Mouse (Mus musculus): ENCODE data around the gene Slc9a6.

Gene Slc9a6

DNA sequence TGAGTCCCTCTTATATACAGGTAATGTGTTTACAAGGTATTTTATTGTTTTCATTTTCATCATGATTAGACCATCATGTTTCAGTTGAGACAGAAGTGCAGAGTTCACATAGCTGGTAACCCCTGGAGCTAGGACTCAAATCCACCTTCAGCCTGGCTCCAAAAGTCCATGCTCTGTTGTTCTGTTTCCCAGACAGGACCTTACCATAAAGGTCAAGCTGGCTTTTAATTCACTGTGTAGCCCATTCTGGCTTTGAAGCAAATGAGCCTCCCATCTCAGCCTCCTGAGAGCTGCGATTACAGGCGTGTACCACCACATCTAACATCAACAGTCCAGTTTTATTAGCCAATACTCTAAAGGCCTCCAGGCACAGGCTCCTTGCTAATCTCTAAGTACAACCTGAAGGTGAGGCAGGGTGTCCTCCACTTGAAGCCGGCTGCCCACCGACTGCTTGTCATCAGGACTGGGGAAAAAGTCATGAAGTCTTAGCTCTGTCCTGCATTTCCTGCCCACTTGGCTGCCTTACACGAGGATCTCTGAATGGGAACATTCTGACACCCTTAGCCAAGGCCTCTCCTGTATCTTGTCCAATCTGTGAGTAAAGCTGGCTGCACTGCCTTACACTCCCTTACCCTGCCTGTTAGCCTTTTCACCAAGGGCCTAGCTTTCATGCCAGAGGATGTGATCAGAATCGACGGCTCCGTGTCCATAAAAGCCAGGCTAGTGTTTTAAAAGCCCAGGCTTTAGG, 55.8 kb downstream of the Slc9a6 start:
- DNase-seq (ENCODE audit: low read depth, low spot score): no peak

DNA sequence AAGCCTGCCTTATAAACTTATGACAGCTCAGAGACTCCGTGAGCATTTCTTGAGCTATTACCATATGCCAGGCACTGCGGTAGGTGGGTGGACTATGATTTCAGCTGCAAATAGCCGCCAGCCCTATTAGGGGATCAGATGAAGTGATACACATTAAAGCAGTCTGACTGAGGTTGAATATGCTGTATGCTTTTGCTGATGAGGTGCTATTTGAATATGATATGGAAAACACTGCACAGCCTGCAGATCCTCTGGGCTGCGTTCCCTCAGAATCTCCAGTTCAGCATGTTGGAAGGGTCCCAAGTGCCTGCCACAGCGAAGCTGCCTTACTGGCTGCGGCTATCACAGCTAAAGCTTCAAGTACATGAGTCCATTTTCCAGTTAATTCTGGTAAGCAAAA, 57.7 kb downstream of the Slc9a6 start:
- no peak for DNase-seq (ENCODE audit: low read depth, low spot score)

GRCm38 (mm10) chrX:56668051-56668450, 58.5 kb downstream of the Slc9a6 start:
- no peak for DNase-seq (ENCODE audit: low read depth, low spot score)

- no peak for DNase-seq (ENCODE audit: low read depth, low spot score)
Observed at GRCm38 (mm10) chrX:56668501-56668900, 58.9 kb downstream of the Slc9a6 start.

DNA sequence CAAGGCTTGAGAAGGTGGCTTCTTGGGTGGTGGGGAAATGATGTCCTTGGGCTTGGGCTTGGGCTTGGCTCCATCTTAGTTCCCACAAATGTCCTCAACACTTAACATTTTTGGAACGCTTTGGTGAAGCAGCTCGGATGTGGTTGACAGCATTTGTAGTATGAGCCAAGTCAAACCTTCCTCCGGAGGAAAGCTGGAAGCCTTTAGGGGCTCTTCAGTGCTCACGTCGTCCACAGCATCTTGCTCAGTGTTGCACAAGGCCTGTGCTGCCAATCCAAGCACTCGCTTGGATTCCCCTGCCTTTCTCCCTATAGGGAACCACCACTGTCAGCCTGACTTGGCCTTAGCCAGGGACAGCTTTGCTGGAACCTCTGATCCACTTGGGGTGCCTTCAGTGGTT, 66.0 kb downstream of the Slc9a6 start:
- no peak for DNase-seq (ENCODE audit: low read depth, low spot score)

DNA sequence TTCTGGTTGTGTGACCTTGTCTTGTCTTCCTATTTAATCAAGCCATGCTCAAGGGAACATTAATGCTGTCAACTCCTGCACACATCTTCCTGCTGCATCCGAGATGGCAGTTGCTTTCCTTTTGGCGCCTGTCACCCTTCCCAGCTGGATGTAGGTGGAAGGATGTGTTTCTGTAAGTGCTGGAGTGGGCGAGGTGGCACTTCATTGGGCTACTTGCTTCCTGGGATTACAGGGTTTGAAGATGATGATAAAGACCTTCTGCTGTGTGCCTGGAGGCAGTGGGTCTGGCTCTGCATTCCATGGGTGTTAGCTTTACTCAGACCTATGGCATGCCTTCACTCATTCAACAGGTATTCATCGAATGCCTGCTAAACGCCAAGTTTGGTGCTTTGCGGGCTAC, 68.2 kb downstream of the Slc9a6 start:
- DNase-seq (ENCODE audit: low read depth, low spot score): no peak

DNA sequence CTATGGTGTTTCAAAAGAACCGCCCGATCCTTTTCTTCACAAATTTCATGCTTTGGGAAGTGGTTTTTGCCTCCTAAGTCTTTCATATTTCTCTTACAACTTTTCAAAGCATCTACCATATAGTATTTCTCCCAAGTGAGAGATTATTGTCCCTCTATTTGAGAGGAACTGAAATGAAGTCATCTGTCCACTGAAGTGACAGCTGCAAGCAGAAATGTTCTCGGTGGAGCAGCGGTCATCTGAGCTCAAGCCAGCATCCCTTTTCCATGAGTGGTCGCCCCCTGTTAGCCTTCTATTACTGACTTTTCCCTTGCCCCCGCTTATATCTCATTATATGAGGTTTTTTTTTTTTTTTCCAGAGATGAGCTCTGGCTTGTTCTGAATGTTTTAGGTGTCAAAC, 69.5 kb downstream of the Slc9a6 start:
- no peak for DNase-seq (ENCODE audit: low read depth, low spot score)

GRCm38 (mm10) chrX:56682156-56682720, 72.7 kb downstream of the Slc9a6 start:
- DNase-seq (ENCODE audit: low read depth, low spot score): no peak

DNA sequence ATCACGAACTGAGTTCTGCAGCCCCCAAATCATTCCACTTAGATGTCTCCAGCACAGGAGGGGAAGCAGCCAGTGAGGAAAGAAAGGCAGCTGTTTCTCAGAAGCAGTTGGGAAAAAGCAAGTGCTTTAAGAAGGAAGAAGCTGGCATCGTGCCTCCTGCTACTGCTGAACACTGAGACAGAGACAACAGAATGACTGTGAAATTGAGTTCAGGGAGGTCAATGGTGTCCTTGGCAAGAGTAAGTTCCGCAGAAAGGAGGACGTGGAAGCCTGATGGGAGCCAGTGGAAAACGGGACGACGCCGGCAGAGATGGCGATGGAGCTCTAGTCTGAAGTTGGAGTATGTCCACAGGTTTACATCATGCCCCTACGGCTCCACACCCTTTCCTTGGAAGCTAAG, 74.0 kb downstream of the Slc9a6 start:
- DNase-seq (ENCODE audit: low read depth, low spot score): no peak

DNA sequence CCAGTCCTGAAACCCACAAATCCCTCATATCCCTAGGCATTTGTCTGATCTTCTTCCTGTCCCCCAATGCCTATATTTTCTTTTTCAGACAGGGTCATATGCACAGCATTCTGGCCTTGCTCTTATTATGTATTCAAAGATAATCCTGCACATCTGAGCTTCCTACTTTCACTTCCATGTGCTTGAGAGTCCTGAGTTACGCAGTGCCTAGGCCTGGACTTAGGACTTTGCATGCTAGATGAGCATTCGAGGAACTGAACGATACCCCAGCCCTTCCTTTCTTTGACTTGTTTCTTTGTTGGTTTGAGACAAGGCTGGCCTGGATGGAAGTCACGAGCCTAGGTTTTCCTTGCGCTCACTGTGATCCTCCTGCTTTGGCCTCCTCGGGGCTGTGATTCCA, 83.0 kb downstream of the Slc9a6 start:
- no peak for DNase-seq (ENCODE audit: low read depth, low spot score)

DNA sequence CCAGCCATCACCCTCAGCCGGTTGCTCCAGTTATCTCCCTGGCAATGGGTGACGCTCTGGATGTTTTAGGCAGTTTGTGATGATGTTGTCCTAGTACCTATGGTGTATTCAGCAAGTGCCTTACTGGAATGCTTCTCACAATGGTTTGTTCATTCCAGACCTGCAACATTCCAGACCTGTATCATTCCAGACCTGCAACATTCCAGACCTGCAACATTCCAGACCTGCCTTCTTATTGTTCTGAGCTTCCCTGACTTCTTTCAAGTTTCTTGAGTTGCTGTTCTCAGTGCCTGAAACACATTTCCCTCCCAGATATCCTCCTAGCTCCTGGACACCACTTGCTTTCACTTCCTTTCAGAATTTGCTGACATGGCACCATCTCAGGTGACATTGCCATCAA, 85.0 kb downstream of the Slc9a6 start:
- DNase-seq (ENCODE audit: low read depth, low spot score): no peak

DNA sequence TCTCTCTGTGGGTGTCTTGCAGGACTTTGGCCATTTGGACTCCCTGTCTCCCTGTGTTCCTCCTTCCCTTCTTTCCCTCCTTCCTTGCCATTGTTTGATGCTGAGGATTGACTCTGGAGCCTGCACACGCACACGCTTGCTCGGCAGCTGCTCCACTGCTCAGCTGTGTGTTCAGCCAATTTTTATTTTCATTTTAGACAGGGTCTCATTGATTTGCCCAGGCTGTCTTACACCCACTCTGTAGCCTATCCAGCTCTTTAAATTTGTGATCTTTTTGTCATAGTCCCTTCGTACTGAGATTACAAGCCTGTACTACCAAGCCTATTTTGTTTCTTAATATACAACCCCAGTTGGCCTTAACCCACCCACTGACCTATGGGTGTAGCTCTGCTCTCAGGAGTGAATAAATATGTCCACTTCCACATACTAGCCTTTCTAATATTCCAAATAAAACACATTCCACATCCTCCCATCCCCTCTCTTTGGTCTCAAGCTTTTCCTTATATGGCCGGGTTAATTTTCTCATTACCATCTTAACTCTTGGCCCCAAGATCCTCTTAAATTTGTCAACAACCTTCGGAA, 87.7 kb downstream of the Slc9a6 start:
- no peak for DNase-seq (ENCODE audit: low read depth, low spot score)

DNA sequence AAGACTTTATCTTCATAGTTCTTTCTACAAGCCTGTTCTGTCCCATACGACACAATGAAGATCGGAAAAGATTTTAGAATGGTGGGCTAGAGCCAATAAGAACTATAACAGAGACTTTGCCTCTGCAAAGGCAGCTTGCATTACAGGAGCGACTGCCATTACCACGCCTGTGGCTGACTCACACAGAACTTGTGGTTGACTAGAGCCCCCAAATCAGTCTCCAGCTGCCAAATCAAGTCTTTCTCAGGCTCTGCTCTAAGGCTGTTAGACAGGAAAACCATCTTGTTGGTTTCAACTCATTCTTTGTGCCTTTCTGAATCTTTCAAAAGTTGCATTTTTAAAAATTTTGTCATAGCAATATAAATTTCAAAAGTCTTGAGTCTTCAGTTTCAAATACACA, 88.3 kb downstream of the Slc9a6 start:
- no peak for DNase-seq (ENCODE audit: low read depth, low spot score)

- DNase-seq (ENCODE audit: low read depth, low spot score): no peak
Observed at GRCm38 (mm10) chrX:56701261-56701660, 91.7 kb downstream of the Slc9a6 start.

DNA sequence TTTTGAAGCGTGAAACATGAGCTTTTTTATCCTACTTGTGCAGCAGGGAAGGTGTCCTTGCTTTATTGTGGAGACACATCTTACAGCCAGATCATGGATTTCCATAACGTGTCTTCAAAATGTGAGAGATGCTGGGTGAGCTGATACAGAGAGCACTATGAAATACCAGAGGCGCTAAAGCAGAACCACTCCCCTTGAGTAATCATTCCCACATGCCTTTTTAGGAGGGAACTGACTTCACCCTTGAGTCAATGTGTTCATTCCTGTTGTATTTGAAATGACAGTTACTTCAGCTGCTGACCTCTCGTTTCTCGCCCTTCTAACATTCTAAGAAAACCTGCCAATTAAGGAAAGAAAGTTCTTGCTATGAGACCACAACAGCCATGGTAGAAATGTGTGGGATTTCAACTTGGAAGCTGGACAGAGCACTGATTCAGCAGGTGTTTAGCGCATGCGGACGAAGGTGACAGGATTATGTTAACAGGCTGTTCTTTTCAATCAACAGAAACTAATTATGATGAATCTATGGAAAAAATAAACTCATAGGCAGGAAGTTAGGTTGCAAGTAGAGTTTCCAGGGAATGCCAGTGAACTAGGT, 94.5 kb downstream of the Slc9a6 start:
- DNase-seq (ENCODE audit: low read depth, low spot score): no peak

DNA sequence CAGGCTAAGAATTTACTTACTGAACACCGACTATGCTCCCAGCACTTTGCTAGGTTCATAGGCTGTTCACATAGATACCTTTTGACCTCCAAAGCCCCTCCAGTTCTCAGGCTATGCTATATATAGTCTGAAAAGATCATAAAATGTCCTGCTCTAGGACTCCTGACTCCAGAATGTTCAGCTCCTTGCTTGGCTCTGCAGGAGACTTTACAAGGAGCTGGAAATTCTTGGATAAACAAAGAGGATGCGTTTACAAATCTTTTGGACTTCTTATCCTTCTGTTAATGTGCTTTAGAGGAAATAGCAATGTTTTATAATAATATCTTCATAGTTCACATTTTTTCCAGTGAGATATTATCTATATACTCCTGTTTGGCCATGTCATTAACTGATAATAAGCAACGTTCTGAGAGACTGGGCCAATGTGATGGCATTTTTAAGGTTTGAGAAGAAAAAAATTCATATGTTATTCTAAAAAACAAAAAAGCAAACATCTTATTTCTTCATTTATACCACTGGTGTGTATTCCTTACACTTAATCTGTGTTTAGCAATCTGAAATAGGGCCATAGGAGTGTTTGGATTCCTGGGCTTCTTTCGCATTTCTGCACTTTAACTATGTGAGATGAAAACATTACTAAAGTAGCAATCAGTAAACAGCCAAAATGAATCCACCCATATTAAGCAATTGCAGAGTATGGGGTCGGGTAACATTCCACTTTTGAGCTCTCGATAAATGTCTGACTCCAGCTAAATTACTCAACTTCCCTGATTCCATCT, 99.2 kb downstream of the Slc9a6 start:
- DNase-seq (ENCODE audit: low read depth, low spot score): no peak

- no peak for DNase-seq (ENCODE audit: low read depth, low spot score)
Observed at GRCm38 (mm10) chrX:56710522-56710921, 101.0 kb downstream of the Slc9a6 start.

- no peak for DNase-seq (ENCODE audit: low read depth, low spot score)
Observed at GRCm38 (mm10) chrX:56712666-56713065, 103.1 kb downstream of the Slc9a6 start.
